Mouse (Mus musculus) liver, adult (tissue): ENCODE results near the gene Crip2.

ENCODE experiments used
- GATA4 ChIP-seq: IDR thresholded peaks from 2 replicates; pipeline ENCODE4 v1.6.1; 2014; ENCODE audit warnings: mild to moderate bottlenecking, low read length; ENCODE audit not compliant: insufficient replicate concordance

The Crip2 gene

DNA sequence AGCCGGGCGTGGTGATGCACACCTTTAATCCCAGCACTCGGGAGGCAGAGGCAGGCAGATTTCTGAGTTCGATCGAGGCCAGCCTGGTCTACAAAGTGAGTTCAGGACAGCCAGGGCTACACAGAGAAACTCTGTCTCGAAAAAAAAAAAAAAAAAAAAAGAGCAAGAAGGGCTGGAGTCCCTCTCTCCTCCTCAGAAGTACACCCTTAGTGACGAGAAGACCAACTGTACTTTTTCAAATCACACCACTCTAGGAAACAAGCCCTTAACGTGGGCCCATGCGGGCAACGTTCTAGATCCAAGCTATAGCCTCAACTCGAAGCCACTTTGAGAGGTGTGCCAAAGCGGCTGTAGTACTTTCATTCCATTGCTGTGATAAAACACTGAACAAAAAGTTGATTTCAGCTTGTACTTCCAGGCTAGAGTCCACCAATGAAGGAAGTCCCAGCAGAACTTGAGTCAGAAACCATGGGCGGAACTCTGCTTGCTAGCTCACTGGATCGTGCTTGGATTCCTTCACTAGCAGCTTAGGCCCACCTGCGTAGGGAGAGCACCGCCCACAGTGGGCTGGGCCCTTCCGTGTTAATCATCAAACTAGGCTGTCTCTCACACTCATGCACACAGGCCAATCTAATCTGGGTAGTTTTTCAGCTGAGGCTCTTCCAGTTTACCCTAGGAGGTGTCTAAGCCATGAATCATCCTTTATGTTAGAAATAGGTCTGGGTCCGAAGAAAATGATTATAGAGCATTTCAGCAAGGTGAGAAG, 37.1 kb downstream of the Crip2 start:
- TF ChIP-seq GATA4, result no peak

DNA sequence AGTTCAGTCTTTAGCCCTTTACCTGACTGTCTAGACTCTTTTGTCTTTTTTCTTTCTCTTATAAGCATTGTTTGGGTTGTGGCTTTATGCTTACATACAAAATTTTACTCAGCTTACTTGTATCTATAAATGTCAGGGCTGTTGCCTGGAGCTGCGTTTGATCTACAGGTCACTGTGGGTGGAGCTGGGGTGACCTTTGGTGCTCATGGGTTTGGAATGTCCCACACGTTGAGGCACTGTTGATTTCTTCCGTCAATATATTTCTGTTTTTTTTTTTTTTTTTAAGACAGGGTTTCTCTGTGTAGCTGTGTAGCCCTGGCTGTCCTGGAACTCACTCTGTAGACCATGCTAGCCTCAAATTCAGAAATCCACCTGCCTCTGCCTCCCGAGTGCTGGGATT, 41.0 kb downstream of the Crip2 start:
- no peak for TF ChIP-seq GATA4

DNA sequence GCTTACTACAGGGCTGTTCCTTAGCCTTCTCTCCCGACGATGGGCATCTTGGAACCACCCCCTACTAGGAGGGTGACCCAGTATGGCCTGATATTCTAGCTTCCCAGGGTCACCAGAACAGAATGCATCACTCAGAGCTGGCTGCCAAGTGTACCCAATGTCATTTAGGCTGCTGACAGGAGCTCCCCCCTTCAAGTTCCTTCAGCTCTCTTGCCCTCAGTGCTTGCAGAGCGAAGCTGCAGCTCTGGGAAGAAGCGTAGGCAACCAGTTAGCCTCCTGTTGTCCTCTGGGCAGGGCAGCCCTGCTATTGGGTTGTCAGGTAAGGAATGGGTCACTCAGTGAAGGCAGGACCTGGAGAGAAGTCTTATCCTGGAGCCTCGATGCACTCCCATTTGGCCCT, 44.9 kb downstream of the Crip2 start:
- no peak for TF ChIP-seq GATA4

DNA sequence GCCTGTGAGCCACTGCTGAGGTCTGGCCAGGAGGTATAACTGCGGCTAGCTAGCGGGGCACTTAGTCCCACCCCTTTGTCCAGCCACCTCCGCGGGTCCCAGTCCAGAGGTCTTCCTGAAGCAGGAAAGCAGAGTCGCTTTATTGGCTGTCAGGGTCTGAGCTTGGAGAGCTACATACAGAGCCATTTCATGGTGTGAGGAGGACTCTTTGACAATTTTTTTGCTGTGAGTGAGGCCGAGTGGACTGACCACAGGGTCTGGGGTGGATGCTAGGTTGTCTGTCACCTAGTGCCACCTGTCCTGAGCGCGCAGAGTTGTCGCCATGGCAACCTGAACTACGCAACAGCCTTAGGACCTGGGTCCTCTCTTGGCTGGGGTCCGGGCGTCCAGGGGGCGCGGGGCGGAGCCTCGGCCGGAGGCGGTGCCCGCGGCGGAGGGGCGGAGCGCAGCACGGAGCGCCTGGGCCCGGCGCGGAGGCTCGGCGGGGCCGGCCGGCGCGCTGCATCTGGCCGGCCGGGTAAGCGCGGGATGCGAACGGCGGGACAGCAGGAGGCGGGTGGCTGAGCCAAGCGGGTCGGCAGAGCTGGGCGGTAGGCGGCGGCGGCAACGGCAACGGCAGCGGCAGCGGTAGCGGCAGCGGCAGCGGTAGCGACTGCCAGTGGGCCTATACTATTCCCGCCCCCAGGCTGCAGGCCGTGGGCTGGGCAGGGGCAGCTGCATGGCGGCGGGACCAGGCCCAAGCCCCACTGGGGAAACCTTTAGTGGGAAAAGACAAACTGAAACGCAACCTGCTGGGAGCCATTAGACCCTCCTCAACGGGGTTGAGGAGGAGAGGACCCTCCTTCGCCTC, 45.6 kb downstream of the Crip2 start, which contains the start of gene Tmem121:
Gene Tmem121, plus strand, starts transcription at position 489 of the 850 bp plus-strand sequence.
- TF ChIP-seq GATA4, result no peak

DNA sequence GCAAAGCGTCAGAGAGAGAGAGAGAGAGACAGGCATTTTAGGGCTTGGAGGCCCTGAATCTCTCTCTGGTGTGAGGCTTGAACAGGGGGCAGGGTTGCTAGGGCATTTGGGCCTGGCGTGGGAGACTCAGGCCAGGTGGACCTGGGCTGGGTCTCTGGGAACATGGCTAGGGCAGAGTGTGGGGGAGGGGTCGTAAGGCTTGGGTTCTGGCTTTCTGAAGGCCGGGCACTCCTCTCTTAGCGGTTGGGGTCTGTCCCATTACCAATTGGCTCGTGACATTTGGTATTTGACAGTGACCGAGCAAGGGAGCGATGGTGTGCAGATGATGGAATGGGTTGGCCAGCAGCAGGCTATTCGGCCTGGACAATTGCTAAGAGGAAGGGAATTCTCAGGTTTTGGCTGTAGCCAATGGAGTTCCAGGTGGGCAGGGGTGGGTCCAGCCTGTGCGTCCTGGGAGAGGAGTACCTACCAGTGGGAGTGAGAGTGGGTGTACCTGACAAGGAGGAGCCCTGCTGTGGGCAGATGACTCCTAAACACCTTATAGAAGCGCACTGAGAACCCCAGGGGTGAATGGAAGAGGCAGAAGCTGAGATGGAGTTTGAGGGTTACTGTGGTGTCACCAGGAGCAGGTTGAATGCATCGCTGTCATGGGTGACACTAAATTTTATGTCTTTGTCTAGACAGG, 46.4 kb downstream of the Crip2 start:
- TF ChIP-seq GATA4, result no peak

DNA sequence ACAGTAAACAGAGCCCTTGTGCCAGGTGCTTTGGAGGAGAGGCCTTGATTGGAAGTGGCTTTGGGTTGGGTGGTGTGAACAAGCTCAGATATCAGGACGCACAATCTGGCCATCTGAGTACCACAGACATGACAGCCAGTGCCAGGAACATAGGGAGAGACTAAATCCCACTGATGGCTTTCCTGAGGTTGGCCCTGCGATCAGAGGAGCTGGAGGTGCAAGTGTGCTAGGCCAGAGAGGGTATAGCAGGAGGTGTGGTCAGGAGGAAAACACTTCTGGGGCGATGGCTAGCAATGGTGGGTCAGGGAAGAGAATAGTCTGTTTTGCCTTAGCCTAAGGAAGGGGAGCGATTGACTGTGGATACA, 47.0 kb downstream of the Crip2 start:
- TF ChIP-seq GATA4, result no peak

DNA sequence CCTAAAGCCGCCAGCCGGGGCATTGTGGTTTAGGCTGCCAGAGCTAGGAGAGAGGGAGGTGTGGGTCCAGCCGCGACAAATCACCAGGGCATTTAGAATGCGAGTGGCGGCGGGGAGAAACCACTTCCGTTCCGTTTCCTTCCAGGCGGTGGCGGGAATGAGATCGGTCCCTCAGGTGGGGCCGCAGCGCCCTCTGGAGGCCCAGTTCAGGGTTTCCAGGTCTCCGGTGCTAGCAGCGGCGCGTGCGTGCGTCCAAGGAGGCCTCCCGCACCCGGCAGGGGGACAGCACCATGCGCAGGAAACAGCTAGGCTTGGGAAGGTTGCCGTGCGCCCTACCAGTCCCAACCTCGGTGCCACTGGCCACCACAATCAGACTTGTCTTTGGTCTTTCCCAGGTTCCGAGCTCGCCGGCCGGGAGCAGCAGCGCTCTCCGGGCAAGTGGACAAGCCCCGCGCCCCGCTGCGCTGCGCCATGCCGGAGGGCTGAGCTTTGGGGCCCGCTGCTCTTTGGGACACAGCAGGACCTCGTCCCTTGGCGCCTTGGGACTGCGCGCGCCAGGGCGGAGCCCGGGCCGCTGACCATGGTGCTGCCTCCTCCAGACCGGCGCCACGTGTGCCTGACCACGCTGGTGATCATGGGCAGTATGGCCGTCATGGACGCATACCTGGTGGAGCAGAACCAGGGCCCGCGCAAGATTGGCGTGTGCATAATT, 47.7 kb downstream of the Crip2 start:
- no peak for TF ChIP-seq GATA4

DNA sequence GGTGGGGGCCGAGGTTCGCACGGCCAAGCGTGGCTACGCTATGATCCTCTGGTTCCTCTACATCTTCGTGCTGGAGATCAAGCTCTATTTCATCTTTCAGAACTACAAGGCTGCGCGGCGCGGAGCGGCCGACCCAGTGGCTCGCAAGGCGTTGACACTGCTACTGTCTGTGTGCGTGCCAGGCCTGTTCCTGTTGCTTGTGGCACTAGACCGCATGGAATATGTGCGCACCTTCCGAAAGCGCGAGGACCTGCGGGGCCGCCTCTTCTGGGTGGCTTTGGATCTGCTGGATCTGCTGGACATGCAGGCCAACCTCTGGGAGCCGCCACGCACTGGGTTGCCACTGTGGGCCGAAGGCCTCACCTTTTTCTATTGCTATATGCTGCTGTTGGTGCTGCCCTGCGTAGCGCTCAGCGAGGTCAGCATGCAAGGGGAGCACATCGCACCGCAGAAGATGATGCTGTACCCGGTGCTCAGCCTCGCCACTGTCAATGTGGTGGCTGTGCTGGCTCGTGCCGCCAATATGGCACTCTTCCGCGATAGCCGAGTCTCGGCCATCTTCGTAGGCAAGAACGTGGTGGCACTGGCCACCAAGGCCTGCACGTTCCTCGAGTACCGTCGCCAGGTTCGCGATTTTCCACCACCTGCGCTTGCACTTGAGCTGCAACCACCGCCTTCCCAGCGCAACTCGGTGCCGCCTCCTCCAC, 48.5 kb downstream of the Crip2 start:
- TF ChIP-seq GATA4, result no peak

DNA sequence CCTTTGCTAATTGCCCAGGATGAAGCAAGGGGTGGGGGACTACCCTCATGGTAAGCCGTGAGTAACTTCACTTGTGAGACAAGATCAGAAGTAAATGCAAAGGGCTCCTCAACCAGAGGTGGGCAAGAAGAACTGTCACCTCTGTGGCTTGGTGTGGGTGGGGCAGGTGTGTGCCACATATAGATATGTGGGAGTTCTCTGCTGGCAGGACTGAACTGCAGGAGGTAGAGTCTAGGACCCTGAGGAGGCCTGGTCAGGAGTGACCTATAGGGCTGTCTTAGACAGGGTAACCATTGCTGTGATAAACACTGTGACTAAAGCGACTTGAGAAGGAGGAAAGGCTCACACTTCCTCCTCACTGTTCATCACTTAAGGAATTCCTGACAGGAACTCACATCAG, 53.4 kb downstream of the Crip2 start:
- no peak for TF ChIP-seq GATA4
